Mouse (Mus musculus) gastrocnemius, postnatal 25 days (tissue): ENCODE data around the gene Tomm7. TPM values are rescaled to one million over a fixed set of nuclear protein-coding genes. Genes with fewer than 3 reads are reported as not detected.
"Not testable (repeated sequence)": the region's sequence is repeated elsewhere in the genome, so short reads cannot be mapped to it uniquely, and the experiment has no call there.

Experiments
- DNase-seq: peaks from one replicate; pipeline ENCODE4 v3.0.0; 2022
- long read RNA-seq, 2 experiments: library from polyadenylated mRNA; stranded (forward); transcript quantifications; one replicate each; pipeline ENCODE4 v2.0.0; 2021
- total RNA-seq, 2 experiments: library from RNA; stranded (reverse); gene quantifications; 1 replicate in 1 of 2; 2 replicates in 1 of 2; pipeline ENCODE4 v1.2.3; 2021

Tomm7 gene
- 10 to 100 TPM; 54.4 to 58.1 TPM for total RNA-seq
- long read RNA-seq, experiment 1, transcript Tomm7-201 (3 exons, 1,125 nt) = major isoform, 359 of 371 reads
- long read RNA-seq, experiment 1, partial matches to known transcripts = 10 of 371 reads
- long read RNA-seq, experiment 1, other reads (novel, unspliced or antisense) = 2 of 371 reads
- long read RNA-seq, experiment 2, transcript Tomm7-201 (3 exons, 1,125 nt) = major isoform, 182 of 190 reads
- long read RNA-seq, experiment 2, partial matches to known transcripts = 1 of 190 reads
- long read RNA-seq, experiment 2, other reads (novel, unspliced or antisense) = 7 of 190 reads

- DNase-seq = peak; percentile 96
Observed at GRCm38 (mm10) chr5:23843674-23844530, at the start of gene Tomm7. Gene Tomm7, minus strand, starts transcription at chr5:23844161.

- DNase-seq = no peak
Observed at GRCm38 (mm10) chr5:23893156-23893863, 49.3 kb upstream of the Tomm7 start.

GRCm38 (mm10) chr5:23890734-23891133 lies 46.8 kb upstream of the Tomm7 start:
- DNase-seq = peak; percentile 18

- DNase-seq = no peak
Observed at GRCm38 (mm10) chr5:23889461-23889860, 45.5 kb upstream of the Tomm7 start.

GRCm38 (mm10) chr5:23887111-23887510 lies 43.1 kb upstream of the Tomm7 start:
- no peak for DNase-seq

GRCm38 (mm10) chr5:23874457-23874856 lies 30.5 kb upstream of the Tomm7 start:
- DNase-seq = no peak

GRCm38 (mm10) chr5:23872586-23872985 lies 28.6 kb upstream of the Tomm7 start:
- no peak for DNase-seq

GRCm38 (mm10) chr5:23871323-23871722 lies 27.4 kb upstream of the Tomm7 start:
- DNase-seq = not testable (repeated sequence)

GRCm38 (mm10) chr5:23865941-23866340 lies 22.0 kb upstream of the Tomm7 start:
- no peak for DNase-seq

- DNase-seq = no peak
Observed at GRCm38 (mm10) chr5:23864054-23864965, 20.3 kb upstream of the Tomm7 start.

GRCm38 (mm10) chr5:23863166-23864053 lies 19.4 kb upstream of the Tomm7 start:
- no peak for DNase-seq

- peak; percentile 75 for DNase-seq
Observed at GRCm38 (mm10) chr5:23862291-23862690, 18.3 kb upstream of the Tomm7 start.

GRCm38 (mm10) chr5:23861721-23862120 lies 17.8 kb upstream of the Tomm7 start:
- DNase-seq = no peak

GRCm38 (mm10) chr5:23859896-23860295 lies 15.9 kb upstream of the Tomm7 start:
- DNase-seq = no peak

GRCm38 (mm10) chr5:23859087-23859718 lies 15.2 kb upstream of the Tomm7 start:
- DNase-seq = no peak

GRCm38 (mm10) chr5:23858643-23859042 lies 14.7 kb upstream of the Tomm7 start:
- DNase-seq = no peak

GRCm38 (mm10) chr5:23858001-23858400 lies 14.0 kb upstream of the Tomm7 start:
- DNase-seq = no peak

- DNase-seq = no peak
Observed at GRCm38 (mm10) chr5:23857189-23857588, 13.2 kb upstream of the Tomm7 start.

- no peak for DNase-seq
Observed at GRCm38 (mm10) chr5:23856164-23856563, 12.2 kb upstream of the Tomm7 start.

GRCm38 (mm10) chr5:23855484-23855883 lies 11.5 kb upstream of the Tomm7 start:
- DNase-seq = no peak
